Mouse (Mus musculus): ENCODE measurements around the gene Erf. TPM values are rescaled to one million over a fixed set of nuclear protein-coding genes. Genes with fewer than 3 reads are reported as not detected.

The Erf gene
- total RNA-seq, 2 experiments from 2014 or later = 65.1 to 75.6 TPM

- DNase-seq (ENCODE audit: low spot score in 2 of 2) = no peak
- intact Hi-C loops (cut with DNase I) = no loop called here
These were observed 30.0 kb downstream of the Erf start, which contains the start of gene Dedd2 for GRCm38 (mm10) chr7:25220457-25221101. Gene Dedd2, minus strand, starts transcription at chr7:25220615.

GRCm38 (mm10) chr7:25219756-25220456, 30.7 kb downstream of the Erf start:
- peak; percentile 94 to 98 for DNase-seq (ENCODE audit: low spot score in 2 of 2)
- intact Hi-C loops (cut with DNase I) = loop anchor here (2.0 kb wide), 1 partner anchor 31 kb away; no protein-coding TSS in a partner anchor

- no peak for DNase-seq (ENCODE audit: low spot score in 2 of 2)
- intact Hi-C loops (cut with DNase I) = loop anchor here (2.0 kb wide), 1 partner anchor 31 kb away; no protein-coding TSS in a partner anchor
These were observed 31.2 kb downstream of the Erf start for GRCm38 (mm10) chr7:25219416-25219750.

- DNase-seq (ENCODE audit: low spot score in 2 of 2) = peak; percentile 42 to 47
- intact Hi-C loops (cut with DNase I) = loop anchor here (2.0 kb wide), 1 partner anchor 30 kb away; no protein-coding TSS in a partner anchor
These were observed 31.7 kb downstream of the Erf start for GRCm38 (mm10) chr7:25218705-25219415.

GRCm38 (mm10) chr7:25217653-25218395, 32.7 kb downstream of the Erf start:
- intact Hi-C loops (cut with DNase I) = loop anchor here (2.0 kb wide), 1 partner anchor 29 kb away; no protein-coding TSS in a partner anchor
- DNase-seq (ENCODE audit: low spot score in 2 of 2) = no peak

GRCm38 (mm10) chr7:25214172-25214571, 36.4 kb downstream of the Erf start:
- intact Hi-C loops (cut with DNase I) = no loop called here
- DNase-seq (ENCODE audit: low spot score in 2 of 2) = no peak

- intact Hi-C loops (cut with DNase I) = no loop called here
- no peak for DNase-seq (ENCODE audit: low spot score in 2 of 2)
These were observed 37.5 kb downstream of the Erf start for GRCm38 (mm10) chr7:25213099-25213498.

GRCm38 (mm10) chr7:25210482-25210881, 40.1 kb downstream of the Erf start:
- intact Hi-C loops (cut with DNase I) = no loop called here
- no peak for DNase-seq (ENCODE audit: low spot score in 2 of 2)

GRCm38 (mm10) chr7:25209161-25209622, 41.4 kb downstream of the Erf start:
- intact Hi-C loops (cut with DNase I) = no loop called here
- DNase-seq (ENCODE audit: low spot score in 2 of 2) = no peak

GRCm38 (mm10) chr7:25206094-25206830, 44.3 kb downstream of the Erf start:
- intact Hi-C loops (cut with DNase I) = no loop called here

GRCm38 (mm10) chr7:25205355-25206093, 45.0 kb downstream of the Erf start:
- intact Hi-C loops (cut with DNase I) = no loop called here
- no peak for DNase-seq (ENCODE audit: low spot score in 2 of 2)

More at GRCm38 (mm10) chr7:25206094-25206830, 44.3 kb downstream of the Erf start:
- no peak for DNase-seq (ENCODE audit: low spot score in 2 of 2)

- intact Hi-C loops (cut with DNase I) = no loop called here
- no peak for DNase-seq (ENCODE audit: low spot score in 2 of 2)
These were observed 46.9 kb downstream of the Erf start for GRCm38 (mm10) chr7:25203624-25204023.

GRCm38 (mm10) chr7:25197384-25198018, 53.1 kb downstream of the Erf start:
- no peak for DNase-seq (ENCODE audit: low spot score in 2 of 2)
- intact Hi-C loops (cut with DNase I) = no loop called here

GRCm38 (mm10) chr7:25196107-25196506, 54.5 kb downstream of the Erf start:
- intact Hi-C loops (cut with DNase I) = no loop called here
- no peak for DNase-seq (ENCODE audit: low spot score in 2 of 2)

- intact Hi-C loops (cut with DNase I) = no loop called here
- no peak for DNase-seq (ENCODE audit: low spot score in 2 of 2)
These were observed 55.4 kb downstream of the Erf start for GRCm38 (mm10) chr7:25195148-25195547.

Data from left cerebral cortex, postnatal 25 days (tissue).